Mouse (Mus musculus): ENCODE measurements around the gene Mast3.

DNA sequence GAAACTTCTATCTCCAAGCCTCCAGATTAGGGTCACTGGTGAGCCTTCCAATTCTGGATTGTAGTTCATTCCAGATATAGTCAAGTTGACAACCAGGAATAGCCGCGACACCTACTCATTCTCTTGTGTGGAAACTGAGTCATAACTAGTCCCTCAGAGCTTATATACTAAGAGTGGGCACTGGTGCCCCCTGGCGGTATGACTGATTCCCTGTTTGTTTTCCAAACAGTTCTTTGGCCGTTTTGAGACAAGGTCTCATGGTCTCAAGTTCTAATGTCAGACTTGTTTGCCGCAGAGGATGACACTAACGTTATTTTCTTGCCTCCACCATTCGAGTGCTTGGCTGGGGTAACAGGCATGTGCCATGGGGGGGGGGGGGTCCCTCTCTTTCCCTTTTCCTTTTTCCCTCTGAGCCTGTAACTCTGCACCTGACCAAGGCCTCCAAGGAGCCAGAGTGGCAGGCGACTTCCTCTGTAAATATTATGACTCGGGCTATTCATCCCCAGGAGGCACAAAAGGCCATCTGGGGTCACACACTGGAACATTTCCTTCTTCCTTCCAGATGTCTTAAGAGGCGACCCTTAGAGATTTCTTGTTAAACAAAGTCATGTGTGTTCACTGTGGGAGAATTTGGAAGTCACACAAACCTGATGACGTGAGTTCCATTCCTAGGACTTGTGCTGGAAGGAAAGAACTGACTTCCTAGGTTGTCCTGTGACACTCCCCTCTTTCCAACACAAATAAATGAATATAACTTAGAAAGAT, 52.7 kb downstream of the Mast3 start:
- TF ChIP-seq POLR2A (IDR thresholded peaks at IDR 0.05; ENCODE audit: insufficient read length, low read depth) (no peak), MYOG (IDR thresholded peaks at IDR 0.05; ENCODE audit: control insufficient read depth in 1 of 3, insufficient read depth in 1 of 3, insufficient read length in 2 of 3, low read depth in 2 of 3) (no peak), MAX (IDR thresholded peaks at IDR 0.05; ENCODE audit: low read depth) (no peak), E2F4 (IDR thresholded peaks at IDR 0.05; ENCODE audit: insufficient read depth) (no peak), USF1 (IDR thresholded peaks at IDR 0.05; ENCODE audit: low read depth) (no peak), MYOD1 (IDR thresholded peaks at IDR 0.05; ENCODE audit: control insufficient read depth in 1 of 3, insufficient read length in 2 of 3, low read depth in 2 of 3) (no peak), POLR2AphosphoS2 (IDR thresholded peaks at IDR 0.05; ENCODE audit: insufficient read length, low read depth) (no peak), REST (IDR thresholded peaks at IDR 0.05; ENCODE audit: insufficient read depth, insufficient read length) (no peak), TCF12 (IDR thresholded peaks at IDR 0.05; ENCODE audit: insufficient read depth, poor library complexity, severe bottlenecking) (no peak)

Measured in myocyte (in vitro differentiated cells).